Mouse (Mus musculus) CH12.LX (cell line): ENCODE results near the gene Ttc7.

Experiments
- CHD2 ChIP-seq: IDR thresholded peaks from 2 replicates; pipeline ENCODE4 v1.6.1; 2011; ENCODE audit warnings: low read length, improper control_type of control experiment
- CTCF ChIP-seq, 2 experiments: IDR thresholded peaks in 1 of 2; conservative IDR thresholded peaks in 1 of 2; 2 replicates each; pipeline ENCODE4 v1.5.1; 2011 to 2012; ENCODE audit warnings: low read depth in 2 of 2, low read length in 2 of 2, improper control_type of control experiment in 1 of 2, inconsistent platforms in 1 of 2, mild to moderate bottlenecking in 1 of 2, moderate library complexity in 1 of 2
- ELF1 ChIP-seq: IDR thresholded peaks from 2 replicates; pipeline ENCODE4 v1.6.1; 2014; ENCODE audit warnings: low read depth, mild to moderate bottlenecking, inconsistent platforms, low read length, improper control_type of control experiment
- EP300 ChIP-seq: IDR thresholded peaks from 2 replicates; pipeline ENCODE4 v1.6.1; 2011; ENCODE audit warnings: low read length, improper control_type of control experiment
- ETS1 ChIP-seq: conservative IDR thresholded peaks from 2 replicates; pipeline ENCODE4 v1.6.1; 2012; ENCODE audit warnings: low read depth, mild to moderate bottlenecking, inconsistent platforms, low read length, improper control_type of control experiment, moderate library complexity
- IRF4 ChIP-seq: IDR thresholded peaks from 2 replicates; pipeline ENCODE4 v1.6.1; 2014; ENCODE audit warnings: low read depth, mild to moderate bottlenecking, inconsistent platforms, low read length, improper control_type of control experiment
- MXI1 ChIP-seq: IDR thresholded peaks from 2 replicates; pipeline ENCODE4 v1.6.1; 2011; ENCODE audit warnings: mild to moderate bottlenecking, low read depth, low read length, improper control_type of control experiment
- NRF1 ChIP-seq: IDR thresholded peaks from 2 replicates; pipeline ENCODE4 v1.6.1; 2014; ENCODE audit warnings: low read depth, mild to moderate bottlenecking, inconsistent platforms, low read length, improper control_type of control experiment, moderate library complexity
- POLR2A ChIP-seq: IDR thresholded peaks from 2 replicates; pipeline ENCODE4 v1.6.1; 2011; ENCODE audit warnings: low read depth, mild to moderate bottlenecking, improper control_type of control experiment, low read length
- RCOR1 ChIP-seq: conservative IDR thresholded peaks from 2 replicates; pipeline ENCODE4 v1.6.1; 2012; ENCODE audit warnings: low read depth, mild to moderate bottlenecking, inconsistent platforms, low read length, improper control_type of control experiment
- SMC3 ChIP-seq: IDR thresholded peaks from 2 replicates; pipeline ENCODE4 v1.6.1; 2011; ENCODE audit warnings: low read depth, low read length, improper control_type of control experiment
- TCF12 ChIP-seq: IDR thresholded peaks from 2 replicates; pipeline ENCODE4 v1.6.1; 2014; ENCODE audit warnings: low read depth, mild to moderate bottlenecking, inconsistent platforms, low read length, improper control_type of control experiment
- USF1 ChIP-seq: IDR thresholded peaks from 2 replicates; pipeline ENCODE4 v1.6.1; 2014; ENCODE audit warnings: low read depth, mild to moderate bottlenecking, inconsistent platforms, low read length, improper control_type of control experiment
- ZC3H11A ChIP-seq: IDR thresholded peaks from 2 replicates; pipeline ENCODE4 v1.6.1; 2012; ENCODE audit warnings: low read depth, mild to moderate bottlenecking, inconsistent platforms, low read length, improper control_type of control experiment

- TF ChIP-seq MXI1 (no peak), EP300 (peak; percentile 43), USF1 (no peak), ELF1 (no peak), POLR2A (no peak), SMC3 (no peak), CHD2 (no peak), CTCF (conservative IDR thresholded peaks at IDR 0.05 in 1 of 2, IDR thresholded peaks at IDR 0.05 in 1 of 2; ENCODE audit: low read depth in 2 of 2, low read length in 2 of 2) (no peak), NRF1 (no peak), IRF4 (peak; percentile 56; the same call in 1 of the 2 replicates), TCF12 (no peak), ETS1 (no peak), ZC3H11A (no peak), RCOR1 (no peak)
Observed at GRCm38 (mm10) chr17:87378354-87379159, 95.9 kb downstream of the Ttc7 start.
